Mouse (Mus musculus) MN1 (cell line): ENCODE measurements around the gene Snrpb.

Experiments
- DNase-seq: peaks from one replicate; pipeline ENCODE4 v3.0.0-alpha.2; 2016; ENCODE audit warnings: low spot score

The Snrpb gene

DNA sequence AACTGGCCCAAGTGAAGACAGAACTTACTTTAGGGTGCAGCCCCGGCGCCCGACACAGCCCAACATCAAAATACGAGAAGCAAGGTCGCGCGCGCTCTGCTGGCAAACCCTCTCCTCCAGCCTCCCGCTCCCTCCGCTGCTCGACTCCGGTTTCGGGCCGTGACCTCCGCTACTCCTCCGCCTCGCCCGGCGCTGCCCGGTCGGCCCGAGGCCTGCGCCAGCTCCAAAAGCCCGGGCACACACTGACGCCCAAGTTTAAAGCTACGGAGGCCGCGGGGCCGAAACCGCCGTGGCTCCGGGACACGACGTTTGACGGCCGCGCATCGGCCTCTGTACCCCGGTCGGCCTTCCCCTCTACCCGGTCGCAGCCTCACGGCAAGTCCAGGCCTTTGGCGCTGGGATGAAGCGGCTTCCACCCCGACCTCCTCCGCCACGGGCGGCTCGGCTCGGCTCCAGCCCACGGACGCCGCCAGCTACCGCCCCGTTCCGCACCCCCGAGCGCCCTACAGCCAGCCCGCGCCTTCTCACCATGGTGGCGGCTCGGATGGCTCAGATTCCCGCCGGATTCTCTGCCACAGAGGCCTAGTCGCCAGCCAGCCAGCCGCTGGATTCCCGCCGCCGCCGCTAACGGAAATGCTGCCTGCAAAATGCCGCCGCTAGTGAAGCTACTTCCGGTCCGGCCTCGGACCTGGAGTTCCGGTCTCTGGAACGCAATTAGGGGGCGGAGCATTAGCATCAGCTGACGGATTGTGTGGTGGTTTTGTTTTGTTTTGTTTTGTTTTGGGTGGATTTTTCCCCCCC lies at the start of gene Snrpb:
Gene Snrpb (minus strand): TSS at position 698 of the 801 bp plus-strand sequence.
- peak; percentile 93 for DNase-seq

DNA sequence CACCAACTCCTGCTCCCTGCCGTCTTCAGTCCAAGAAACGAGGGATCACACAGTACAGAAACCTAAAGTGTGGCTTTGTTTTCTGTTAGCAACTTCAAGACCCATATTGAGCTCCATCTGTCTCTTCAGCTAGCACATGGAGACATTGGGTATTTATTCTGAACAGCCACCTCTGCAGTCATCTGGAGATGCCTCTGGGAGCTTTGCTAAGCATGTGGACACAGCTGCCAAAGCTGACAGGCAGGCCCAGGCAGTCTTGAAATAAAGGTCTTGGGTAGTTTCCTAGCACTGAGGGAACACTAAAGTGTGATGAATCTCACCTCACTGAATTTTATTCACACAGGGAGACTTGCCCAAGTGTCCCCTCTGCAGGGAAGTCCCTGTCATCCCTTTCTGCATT lies 32.4 kb upstream of the Snrpb start:
- no peak for DNase-seq

DNA sequence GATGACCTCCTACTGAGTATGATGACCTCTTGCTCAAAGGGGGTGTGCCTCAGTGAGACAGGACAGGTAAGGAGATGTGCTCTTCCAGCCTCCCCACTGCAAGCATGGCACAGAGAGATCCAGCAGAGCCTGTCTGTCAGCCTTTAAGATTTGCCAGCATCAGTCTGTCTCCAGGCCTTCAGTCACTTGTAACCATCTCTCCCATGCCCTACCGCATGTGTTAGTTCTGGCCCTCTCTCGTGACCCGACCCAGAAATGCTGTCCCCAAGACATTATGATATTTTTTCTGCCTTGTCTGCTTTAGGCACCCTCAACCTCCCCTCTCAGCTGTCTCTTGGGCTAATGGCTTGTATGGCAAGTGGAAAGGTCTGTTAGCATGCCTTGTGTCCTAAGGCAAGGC lies 30.4 kb upstream of the Snrpb start:
- DNase-seq = no peak

DNA sequence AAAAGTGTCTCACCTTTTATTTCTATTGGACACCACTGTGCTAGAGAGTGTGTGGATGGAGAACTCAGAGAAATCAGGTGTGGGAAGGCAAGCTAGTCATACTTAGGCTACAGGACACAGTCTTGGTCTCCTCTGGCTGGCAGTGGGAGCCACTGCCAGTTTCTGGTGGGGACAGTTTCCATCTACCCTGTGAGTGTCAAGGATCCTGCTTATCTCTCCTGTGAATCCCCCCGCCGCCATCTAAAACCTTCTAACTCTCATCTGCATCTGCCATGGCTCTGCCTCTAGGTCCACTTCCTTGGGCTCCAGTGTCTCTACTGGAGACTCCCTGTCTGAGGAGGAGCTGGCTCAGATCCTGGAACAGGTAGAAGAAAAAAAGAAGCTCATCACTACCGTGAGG lies 28.8 kb upstream of the Snrpb start:
- DNase-seq = no peak

DNA sequence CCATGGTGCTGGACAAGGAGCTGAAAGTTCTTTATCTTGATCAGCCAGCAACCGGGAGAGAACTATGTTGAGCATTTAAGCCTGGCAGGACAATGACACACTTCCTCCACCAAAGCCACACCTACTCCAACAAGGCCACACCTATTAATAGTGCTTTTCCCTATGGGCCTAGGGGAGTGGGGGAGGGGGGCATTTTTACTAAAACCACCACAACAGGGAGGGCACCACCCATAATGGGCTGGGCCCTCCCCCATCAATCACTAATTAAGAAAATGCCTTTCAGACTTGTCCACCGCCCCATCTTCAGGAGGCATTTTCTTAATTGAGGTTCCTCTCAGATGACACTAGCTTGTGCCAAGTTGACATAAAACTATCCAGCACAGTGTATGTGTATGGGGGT lies 28.2 kb upstream of the Snrpb start:
- DNase-seq = no peak

DNA sequence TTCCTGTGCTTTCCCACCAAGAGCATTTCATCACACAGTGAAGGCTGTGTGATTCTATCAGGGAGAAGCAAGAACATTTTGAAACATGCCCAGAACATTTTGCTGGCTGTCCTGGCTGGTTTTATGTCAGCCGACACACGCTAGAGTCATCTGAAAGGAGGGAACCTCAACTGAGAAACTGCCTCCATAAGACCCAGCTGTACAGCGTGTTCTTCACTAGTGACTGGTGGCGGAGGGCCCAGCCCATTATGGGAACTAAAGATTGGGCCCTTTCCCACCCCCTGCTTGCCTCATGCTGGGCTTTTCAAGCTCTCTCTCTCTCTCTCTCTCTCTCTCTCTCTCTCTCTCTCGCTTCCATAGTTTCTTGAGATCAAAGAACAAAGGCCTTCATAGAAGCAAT lies 21.8 kb upstream of the Snrpb start:
- no peak for DNase-seq

DNA sequence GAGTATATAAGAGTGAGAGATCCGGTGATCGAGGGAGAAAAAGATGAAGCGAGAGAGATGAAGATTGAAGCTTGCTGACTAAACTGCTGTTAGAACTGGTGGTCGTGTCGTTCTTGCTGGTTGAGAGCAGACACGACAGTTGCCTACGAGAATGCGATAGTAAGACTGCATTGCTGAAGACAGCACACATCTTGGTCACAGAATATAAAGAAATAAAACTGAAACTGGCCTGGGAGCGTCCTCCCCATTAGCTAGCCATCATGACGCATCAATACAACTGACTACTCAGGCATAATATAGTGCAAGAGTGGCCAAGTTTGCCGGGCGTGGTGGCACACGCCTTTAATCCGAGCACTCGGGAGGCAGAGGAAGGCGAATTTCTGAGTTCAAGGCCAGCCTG lies 15.7 kb upstream of the Snrpb start, which contains the start of gene Tmc2:
Gene Tmc2 (plus strand): TSS at position 301 of the 400 bp plus-strand sequence.
- no peak for DNase-seq

DNA sequence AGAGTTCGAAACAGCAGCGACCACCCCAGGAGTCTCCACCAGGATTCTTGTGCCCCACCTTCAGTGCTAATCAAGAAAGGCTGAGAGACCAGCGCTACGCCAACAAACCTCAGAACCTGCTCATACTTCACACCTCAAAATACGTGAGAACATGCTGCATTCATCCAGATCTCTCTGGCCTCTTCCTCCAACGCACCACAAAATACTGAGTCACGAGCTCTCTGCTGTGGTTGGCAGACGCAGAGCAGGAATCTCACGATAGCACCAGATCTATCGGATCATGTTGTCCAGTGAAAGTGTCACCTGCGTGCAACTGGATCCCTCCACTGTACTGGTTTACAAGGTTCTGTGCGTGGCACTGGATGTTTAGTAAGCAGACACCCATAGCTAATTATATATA lies 9.2 kb upstream of the Snrpb start:
- DNase-seq = no peak

DNA sequence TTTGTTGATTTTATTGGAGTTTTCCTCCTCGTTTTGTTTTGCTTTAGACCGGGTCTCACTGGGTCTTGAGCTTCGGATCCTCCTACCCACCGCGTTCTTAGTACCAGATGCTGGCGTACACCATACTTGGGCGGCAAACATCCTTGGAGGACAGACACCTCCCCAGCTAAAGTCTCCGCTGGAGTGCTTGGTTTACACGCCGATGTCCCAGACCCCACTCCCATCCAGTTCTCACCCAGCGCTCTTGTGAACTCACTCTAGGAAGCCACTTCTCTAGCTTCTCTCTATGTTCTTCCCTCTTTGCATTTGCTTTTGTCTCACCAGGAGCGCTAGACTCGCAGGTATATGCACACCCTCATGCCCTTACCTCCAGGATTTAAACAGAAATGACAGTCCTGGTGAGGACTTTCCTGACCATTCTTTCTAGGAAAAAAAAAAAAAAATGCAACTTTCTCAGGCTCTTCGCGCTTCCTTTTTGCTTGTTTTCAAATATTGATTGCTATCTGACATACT lies 360 bp upstream of the Snrpb start:
- DNase-seq = no peak

DNA sequence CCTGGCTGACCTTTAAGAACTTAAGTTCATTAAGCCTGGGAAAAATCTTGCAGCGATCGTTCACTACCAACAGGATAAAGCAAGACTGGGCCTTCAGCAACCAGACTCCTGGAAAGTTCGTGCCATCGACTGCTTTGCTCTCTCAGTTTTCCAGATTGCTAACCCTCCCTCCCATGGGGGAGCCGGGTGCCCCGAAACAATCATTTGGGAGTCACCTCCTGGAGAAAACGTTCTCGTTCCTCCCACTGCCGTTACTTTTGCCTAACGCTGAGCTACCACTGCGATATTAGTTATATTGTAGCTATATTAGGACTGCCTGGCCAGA lies 860 bp downstream of the Snrpb start:
- DNase-seq = peak; percentile 21

DNA sequence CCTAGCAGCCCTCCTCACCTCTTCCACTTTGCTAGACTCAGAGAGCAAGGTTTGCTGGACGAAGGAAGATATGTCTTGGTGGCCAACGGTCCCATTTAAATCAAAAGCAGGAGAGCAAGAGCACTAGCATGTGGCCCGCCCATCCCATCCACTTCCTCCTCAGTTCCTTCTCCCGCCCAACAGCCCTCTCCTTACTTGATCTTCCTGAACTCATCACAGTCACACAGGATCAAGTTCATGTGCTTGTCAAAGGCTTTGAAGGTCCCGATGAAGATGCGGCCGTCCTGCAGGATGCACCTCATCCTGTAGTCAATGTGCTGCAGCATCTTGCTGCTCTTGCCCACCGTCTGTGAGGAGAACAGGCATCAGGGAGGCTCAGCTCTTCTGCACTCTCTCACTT lies 2.4 kb downstream of the Snrpb start:
- DNase-seq = no peak

DNA sequence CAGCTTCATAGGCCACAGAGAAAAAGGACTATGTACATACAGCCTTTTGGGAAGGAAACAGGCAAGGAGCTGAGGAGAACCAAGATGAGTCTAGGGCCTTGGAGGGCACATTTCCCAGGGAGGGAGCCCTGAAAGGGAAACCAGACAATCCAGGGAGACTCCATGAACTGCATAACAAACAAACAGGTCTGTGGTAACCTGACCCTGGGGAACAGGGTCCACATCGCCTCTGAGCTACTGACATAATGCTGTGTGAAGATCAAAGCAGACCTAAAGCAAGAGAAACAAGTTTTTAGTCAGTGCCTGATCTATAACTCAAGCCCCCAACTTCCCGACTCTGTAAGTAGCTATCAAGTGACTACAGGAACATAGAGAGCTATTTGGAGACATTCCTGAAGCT lies 7.5 kb downstream of the Snrpb start:
- no peak for DNase-seq

DNA sequence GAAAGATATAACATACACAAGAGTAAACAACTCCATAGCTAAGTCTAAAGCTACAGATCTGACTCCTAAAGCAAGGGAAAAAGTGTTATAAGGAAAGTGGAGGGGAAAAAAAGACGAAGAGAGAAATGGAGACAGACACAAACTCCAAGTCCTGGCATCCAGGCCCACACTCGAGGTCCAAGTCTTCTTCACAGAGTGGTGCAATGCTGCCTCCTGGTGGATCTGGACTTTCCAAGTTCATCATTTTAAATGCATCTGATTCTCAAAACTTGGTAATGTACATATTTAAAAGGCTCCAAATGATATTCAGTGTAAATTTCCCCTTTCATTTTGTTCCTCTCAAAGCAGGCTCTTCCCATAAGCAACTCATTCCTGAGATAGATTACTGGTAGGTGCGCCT lies 11.3 kb downstream of the Snrpb start:
- DNase-seq = peak; percentile 62

DNA sequence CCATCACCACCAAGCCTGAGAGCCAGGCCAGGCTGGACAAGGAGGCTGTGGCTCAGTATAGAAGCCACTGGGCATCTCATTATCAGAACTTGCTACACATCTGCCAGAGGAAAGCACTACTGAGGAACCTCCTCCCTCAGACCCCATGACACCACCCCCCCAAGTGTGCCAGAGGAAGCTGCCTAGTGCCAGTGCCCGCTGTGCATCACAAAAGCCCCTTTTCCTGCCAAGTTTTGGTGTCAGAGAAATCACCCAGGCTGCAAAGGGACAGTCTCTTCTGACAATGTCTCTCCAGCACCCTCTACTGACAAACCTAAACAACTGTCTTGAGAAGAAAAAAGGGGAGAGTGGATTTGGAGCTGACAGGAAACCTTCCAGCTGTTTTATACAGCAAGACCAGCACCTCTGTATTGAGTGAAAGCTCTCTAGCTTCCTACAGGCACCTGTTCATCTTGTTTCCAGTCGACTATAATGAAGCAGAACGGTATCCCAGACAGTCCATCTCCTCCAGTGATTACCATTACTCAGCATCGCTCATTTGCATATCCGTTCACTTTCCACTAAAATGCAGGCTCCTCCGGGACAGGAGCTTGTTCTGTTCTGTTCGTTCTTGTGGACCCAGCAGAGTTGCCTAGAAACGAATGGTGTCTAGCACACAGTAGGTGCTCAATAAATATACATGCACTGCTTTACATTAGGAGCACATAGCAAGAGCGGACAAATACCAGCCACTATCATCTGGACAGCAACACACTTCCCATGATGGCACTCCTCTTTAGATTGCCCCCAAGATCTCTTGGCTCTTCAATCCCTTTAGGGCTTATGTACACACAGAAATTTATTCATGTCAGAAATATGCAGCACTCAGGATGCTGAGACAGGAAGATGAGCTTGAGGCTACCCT lies 12.6 kb downstream of the Snrpb start:
- peak; percentile 42 for DNase-seq

DNA sequence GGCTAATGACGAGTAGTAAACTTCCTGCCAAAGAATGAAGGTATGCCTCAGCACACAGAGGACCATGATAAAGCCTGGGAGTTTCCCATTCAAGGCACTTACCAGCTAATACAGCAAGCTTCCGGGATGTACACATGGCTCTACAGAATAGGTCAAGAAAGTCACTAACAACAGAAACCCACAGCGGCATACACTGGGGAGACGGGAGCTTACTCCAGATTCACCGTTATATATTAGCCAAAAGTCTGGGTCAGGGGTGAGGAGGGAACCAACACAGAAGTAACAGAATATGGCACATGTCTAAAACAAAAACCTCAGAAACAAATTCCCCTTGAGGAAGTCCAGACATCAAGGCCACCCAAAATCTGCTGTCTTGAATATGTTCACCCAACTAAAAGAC lies 16.5 kb downstream of the Snrpb start:
- no peak for DNase-seq

DNA sequence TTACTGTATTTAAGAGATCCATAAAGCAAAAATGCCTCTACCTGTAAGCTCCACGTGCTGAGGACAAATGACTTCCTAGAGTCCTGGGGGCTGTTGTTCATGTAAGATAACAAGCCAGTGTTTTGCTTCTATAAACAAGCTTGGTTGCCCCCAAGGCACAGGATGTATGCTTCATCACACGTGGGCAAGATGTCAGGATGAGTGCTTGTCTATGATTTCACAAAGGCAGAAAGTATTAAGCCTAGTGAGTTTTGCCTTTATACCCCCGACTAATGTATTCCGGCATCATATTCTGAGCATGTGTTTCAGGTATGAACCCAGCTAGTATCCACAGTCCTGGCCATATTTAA lies 21.1 kb downstream of the Snrpb start:
- no peak for DNase-seq

DNA sequence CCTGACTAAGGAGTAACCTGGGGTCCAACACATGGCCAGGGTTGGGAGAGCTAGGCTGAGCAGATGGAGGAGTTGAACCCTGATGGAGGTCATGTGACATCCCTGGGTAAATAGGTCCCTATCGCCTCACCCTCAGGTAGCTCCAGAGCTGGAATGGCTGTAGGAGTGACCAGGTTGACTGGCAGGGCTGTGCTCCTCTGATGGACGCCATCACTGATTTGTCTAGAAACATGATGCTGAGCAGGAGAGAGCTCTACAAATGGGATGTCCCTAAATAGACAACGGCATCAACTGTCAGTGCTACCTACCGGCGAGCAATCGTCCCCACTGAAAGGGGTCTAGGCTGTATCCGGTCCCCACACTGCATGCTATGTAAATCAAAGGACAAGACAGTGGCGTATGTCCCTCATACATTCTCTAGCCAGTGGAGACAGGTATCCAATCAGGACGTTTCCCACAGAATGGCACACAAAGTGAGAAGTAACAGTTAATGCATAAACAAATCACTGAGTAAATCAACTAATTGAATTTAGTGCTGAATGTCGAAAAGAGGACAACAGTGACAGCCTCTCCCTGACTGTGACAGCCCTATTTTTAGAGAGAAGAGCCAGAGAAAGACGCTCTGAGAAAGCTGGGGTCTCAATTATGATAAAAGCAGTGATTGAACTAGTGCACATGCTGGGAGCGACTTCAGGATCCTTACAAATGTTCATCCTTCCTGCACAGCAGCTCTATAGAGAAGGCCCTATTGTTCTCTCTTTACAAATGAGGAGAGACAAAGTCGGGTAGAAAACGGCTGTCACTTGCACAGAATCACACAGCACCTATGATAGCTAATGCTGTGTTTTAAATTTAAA lies 21.7 kb downstream of the Snrpb start:
- no peak for DNase-seq

DNA sequence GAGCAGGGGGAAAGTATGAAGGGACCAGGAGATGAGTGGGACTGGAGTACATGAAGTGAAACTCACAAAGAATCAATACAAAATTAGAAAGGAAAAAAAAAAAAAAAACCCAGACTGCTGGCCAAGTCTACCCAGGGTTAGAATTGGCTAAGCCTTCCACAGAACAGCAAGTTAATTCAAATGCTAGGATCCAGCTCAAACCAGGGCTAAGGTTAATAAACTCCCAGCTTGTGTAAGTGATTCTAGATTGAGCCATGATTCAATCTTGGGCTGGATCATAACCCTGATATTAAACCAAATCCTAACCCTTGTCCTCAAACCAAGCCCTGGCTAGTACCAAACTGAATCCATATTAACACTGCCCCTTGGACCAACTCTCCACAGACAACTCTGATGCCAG lies 23.4 kb downstream of the Snrpb start:
- no peak for DNase-seq

DNA sequence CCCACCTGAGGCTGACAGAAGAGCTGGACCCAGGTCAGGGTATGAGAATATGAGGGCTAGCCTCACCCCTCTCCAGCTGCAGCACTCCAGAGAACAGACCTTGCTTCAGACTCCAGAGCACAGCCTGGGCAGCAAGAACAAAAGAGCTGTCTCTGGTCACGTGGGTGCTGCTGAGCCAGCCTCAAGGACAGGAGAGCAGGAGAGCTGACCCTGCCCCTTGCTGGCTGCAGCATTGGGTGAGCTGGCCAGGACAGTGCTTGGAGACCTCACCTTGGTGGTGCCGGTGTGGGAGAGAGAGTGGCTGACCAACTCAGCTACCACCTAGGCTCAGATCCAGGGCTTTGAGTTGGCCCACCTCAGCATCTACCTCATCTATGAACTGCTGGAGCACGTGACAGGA lies 24.0 kb downstream of the Snrpb start:
- DNase-seq = no peak

DNA sequence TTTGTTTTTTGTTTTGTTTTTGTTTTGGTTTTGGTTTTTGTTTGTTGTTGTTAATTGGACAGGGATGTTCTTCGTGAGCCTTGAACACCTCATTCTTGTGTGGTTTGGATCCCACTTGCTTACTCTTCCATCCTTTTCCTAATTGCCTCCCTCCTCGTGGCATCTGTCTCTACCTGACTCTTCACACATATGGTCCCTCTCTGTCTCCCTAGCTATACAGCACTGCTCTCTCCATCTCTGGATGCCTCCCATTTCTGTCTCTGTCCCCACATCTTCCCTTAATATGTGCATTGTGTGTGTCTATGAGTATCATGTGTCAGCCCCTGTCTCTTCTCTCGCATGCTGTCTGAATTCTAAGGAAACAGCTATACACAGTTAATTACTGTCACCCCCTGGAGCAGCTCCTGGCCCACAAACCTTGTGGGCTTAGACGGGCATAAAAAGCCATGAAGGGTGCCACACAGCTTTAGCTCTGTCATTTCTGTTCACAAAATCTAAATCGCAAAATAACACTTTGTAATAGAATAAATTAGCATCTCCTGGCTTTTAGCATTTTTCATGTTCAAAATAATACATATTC lies 33.0 kb downstream of the Snrpb start:
- no peak for DNase-seq

DNA sequence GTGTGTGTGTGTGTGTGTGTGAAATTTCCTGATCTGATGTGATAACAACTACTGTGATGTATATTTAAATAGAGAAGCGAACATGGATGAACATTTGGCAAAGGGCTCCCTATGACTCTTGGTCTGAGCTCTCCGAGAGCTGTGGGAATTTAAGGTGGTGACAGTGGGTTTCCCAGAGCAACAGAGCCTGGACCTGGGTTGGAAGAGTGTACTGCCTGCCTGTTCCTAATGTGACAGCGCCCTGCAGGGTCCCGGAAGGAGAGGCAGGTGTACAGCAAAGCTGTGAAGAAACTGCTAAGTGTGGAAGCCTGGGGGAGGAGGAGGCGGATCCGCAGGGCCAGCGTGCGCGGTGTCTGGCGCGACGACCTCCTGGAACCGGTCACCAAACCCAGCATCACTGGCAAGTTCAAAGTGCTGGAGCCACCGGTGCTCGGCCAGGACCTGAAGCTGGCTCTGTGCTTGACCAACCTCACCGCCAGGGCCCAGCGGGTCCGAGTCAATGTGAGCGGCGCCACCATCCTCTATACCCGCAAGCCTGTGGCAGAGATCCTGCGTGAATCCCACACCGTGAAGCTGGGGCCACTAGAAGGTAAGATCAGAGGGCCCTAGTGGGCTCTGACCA lies 34.4 kb downstream of the Snrpb start:
- DNase-seq = no peak

DNA sequence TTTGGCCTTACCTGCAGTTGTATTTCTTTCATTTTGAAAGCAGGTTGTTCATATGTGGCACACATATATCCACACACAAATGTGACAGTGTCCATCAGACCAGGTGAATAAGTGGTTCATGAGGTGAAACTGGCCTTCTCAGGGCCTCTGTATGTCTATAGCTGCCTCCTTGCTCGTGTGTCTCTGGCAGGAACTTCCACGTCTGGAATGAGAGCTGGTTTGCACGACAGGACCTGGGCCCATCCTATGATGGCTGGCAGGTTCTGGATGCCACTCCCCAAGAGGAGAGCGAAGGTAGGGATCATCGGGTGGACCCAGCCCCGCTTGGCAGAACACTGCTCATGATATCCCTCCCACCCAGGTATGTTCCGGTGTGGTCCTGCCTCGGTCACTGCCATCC lies 36.2 kb downstream of the Snrpb start:
- DNase-seq = no peak
